Mouse (Mus musculus): ENCODE measurements around the gene Fbxo10. TPM values are rescaled to one million over a fixed set of nuclear protein-coding genes. Genes with fewer than 3 reads are reported as not detected.
"Not testable (repeated sequence)": the region's sequence is repeated elsewhere in the genome, so short reads cannot be mapped to it uniquely, and the experiment has no call there.

The Fbxo10 gene
- polyA plus RNA-seq, 1 experiment: 27.3 TPM

GRCm38 (mm10) chr4:45084895-45085290, 489 bp upstream of the Fbxo10 start:
- Histone ChIP-seq H3K4me1 (ENCODE audit: control insufficient read depth, insufficient read depth, low read length) (peaks cover 3% of the 10 kb centered on the region; the same call in 1 of the 2 replicates), H3K27ac (ENCODE audit: insufficient read depth, low read length) (no peak overlapping the region), H3K4me3 (ENCODE audit: insufficient read depth, low read length) (peak overlapping the region; percentile 70)
- TF ChIP-seq CTCF (IDR thresholded peaks at IDR 0.05; ENCODE audit: extremely low read depth, insufficient read depth, low read length) (no peak), POLR2A (IDR thresholded peaks at IDR 0.05; ENCODE audit: extremely low read depth, insufficient read depth, low read length) (no peak)

GRCm38 (mm10) chr4:45083487-45083886, 917 bp downstream of the Fbxo10 start:
- TF ChIP-seq POLR2A (IDR thresholded peaks at IDR 0.05; ENCODE audit: extremely low read depth, insufficient read depth, low read length): no peak
- TF ChIP-seq CTCF (IDR thresholded peaks at IDR 0.05; ENCODE audit: extremely low read depth, insufficient read depth, low read length): no peak

GRCm38 (mm10) chr4:45082951-45083350, 1.5 kb downstream of the Fbxo10 start:
- TF ChIP-seq POLR2A (IDR thresholded peaks at IDR 0.05; ENCODE audit: extremely low read depth, insufficient read depth, low read length): no peak
- no peak for TF ChIP-seq CTCF (IDR thresholded peaks at IDR 0.05; ENCODE audit: extremely low read depth, insufficient read depth, low read length)
- Histone ChIP-seq H3K4me3 (ENCODE audit: insufficient read depth, low read length) (peak overlapping the region; percentile 70), H3K4me1 (ENCODE audit: control insufficient read depth, insufficient read depth, low read length) (peaks cover 3% of the 10 kb centered on the region; the same call in 1 of the 2 replicates), H3K27ac (ENCODE audit: insufficient read depth, low read length) (0 out of 2 replicates have a peak overlapping the region, but pooled peaks have one; percentile 22)

More at GRCm38 (mm10) chr4:45083487-45083886, 917 bp downstream of the Fbxo10 start:
- no peak overlapping the region for H3K27ac ChIP-seq (ENCODE audit: insufficient read depth, low read length)
- peak overlapping the region; percentile 70 for H3K4me3 ChIP-seq (ENCODE audit: insufficient read depth, low read length)
- peaks cover 3% of the 10 kb centered on the region; the same call in 1 of the 2 replicates for H3K4me1 ChIP-seq (ENCODE audit: control insufficient read depth, insufficient read depth, low read length)

GRCm38 (mm10) chr4:45081041-45081440, 3.4 kb downstream of the Fbxo10 start:
- not testable (repeated sequence) for H3K27ac ChIP-seq (ENCODE audit: insufficient read depth, low read length)

GRCm38 (mm10) chr4:45073544-45073943, 10.9 kb downstream of the Fbxo10 start:
- H3K27ac ChIP-seq (ENCODE audit: insufficient read depth, low read length): no peak overlapping the region
- no peak overlapping the region for H3K4me3 ChIP-seq (ENCODE audit: insufficient read depth, low read length)
- TF ChIP-seq POLR2A (IDR thresholded peaks at IDR 0.05; ENCODE audit: extremely low read depth, insufficient read depth, low read length) (no peak), CTCF (IDR thresholded peaks at IDR 0.05; ENCODE audit: extremely low read depth, insufficient read depth, low read length) (no peak)
- H3K4me1 ChIP-seq (ENCODE audit: control insufficient read depth, insufficient read depth, low read length): no peaks in the 10 kb centered on the region

More at GRCm38 (mm10) chr4:45081041-45081440, 3.4 kb downstream of the Fbxo10 start:
- H3K4me1 ChIP-seq (ENCODE audit: control insufficient read depth, insufficient read depth, low read length); H3K4me3 ChIP-seq (ENCODE audit: insufficient read depth, low read length): not testable (repeated sequence)

GRCm38 (mm10) chr4:45072261-45072973, 12.0 kb downstream of the Fbxo10 start:
- TF ChIP-seq CTCF (IDR thresholded peaks at IDR 0.05; ENCODE audit: extremely low read depth, insufficient read depth, low read length): no peak
- TF ChIP-seq POLR2A (IDR thresholded peaks at IDR 0.05; ENCODE audit: extremely low read depth, insufficient read depth, low read length): no peak
- H3K4me3 ChIP-seq (ENCODE audit: insufficient read depth, low read length): no peak overlapping the region
- no peaks in the 10 kb centered on the region for H3K4me1 ChIP-seq (ENCODE audit: control insufficient read depth, insufficient read depth, low read length)
- no peak overlapping the region for H3K27ac ChIP-seq (ENCODE audit: insufficient read depth, low read length)

- Histone ChIP-seq H3K27ac (ENCODE audit: insufficient read depth, low read length) (no peak overlapping the region), H3K4me1 (ENCODE audit: control insufficient read depth, insufficient read depth, low read length) (peaks cover 2% of the 10 kb centered on the region; the same call in 1 of the 2 replicates), H3K4me3 (ENCODE audit: insufficient read depth, low read length) (no peak overlapping the region)
- TF ChIP-seq POLR2A (IDR thresholded peaks at IDR 0.05; ENCODE audit: extremely low read depth, insufficient read depth, low read length): no peak
- no peak for TF ChIP-seq CTCF (IDR thresholded peaks at IDR 0.05; ENCODE audit: extremely low read depth, insufficient read depth, low read length)
Measured at GRCm38 (mm10) chr4:45067742-45068141, 16.7 kb downstream of the Fbxo10 start.

- Histone ChIP-seq H3K27ac (ENCODE audit: insufficient read depth, low read length) (no peak overlapping the region), H3K4me3 (ENCODE audit: insufficient read depth, low read length) (no peak overlapping the region), H3K4me1 (ENCODE audit: control insufficient read depth, insufficient read depth, low read length) (peaks cover 2% of the 10 kb centered on the region; the same call in 1 of the 2 replicates)
- TF ChIP-seq POLR2A (IDR thresholded peaks at IDR 0.05; ENCODE audit: extremely low read depth, insufficient read depth, low read length) (no peak), CTCF (IDR thresholded peaks at IDR 0.05; ENCODE audit: extremely low read depth, insufficient read depth, low read length) (no peak)
Measured at GRCm38 (mm10) chr4:45066036-45066730, 18.2 kb downstream of the Fbxo10 start.

- Histone ChIP-seq H3K4me3 (ENCODE audit: insufficient read depth, low read length) (no peak overlapping the region), H3K27ac (ENCODE audit: insufficient read depth, low read length) (no peak overlapping the region), H3K4me1 (ENCODE audit: control insufficient read depth, insufficient read depth, low read length) (peaks cover 2% of the 10 kb centered on the region; the same call in 1 of the 2 replicates)
- no peak for TF ChIP-seq POLR2A (IDR thresholded peaks at IDR 0.05; ENCODE audit: extremely low read depth, insufficient read depth, low read length)
- no peak for TF ChIP-seq CTCF (IDR thresholded peaks at IDR 0.05; ENCODE audit: extremely low read depth, insufficient read depth, low read length)
Measured at GRCm38 (mm10) chr4:45064577-45064976, 19.8 kb downstream of the Fbxo10 start.

- H3K4me1 ChIP-seq (ENCODE audit: control insufficient read depth, insufficient read depth, low read length); H3K27ac ChIP-seq (ENCODE audit: insufficient read depth, low read length); H3K4me3 ChIP-seq (ENCODE audit: insufficient read depth, low read length): not testable (repeated sequence)
Measured at GRCm38 (mm10) chr4:45063836-45064235, 20.6 kb downstream of the Fbxo10 start.

Data from cortical plate, adult 2 months (tissue).